Mouse (Mus musculus) spleen, adult 2 months (tissue): ENCODE results near the gene Notch4.

Experiments
- CTCF ChIP-seq: fragments of 200-500 bp; IDR thresholded peaks from 2 replicates; pipeline ENCODE4 v1.5.1; 2011; ENCODE audit warnings: mild to moderate bottlenecking, inconsistent platforms; ENCODE audit not compliant: insufficient read depth, insufficient read length, insufficient replicate concordance; ENCODE audit errors: extremely low read depth
- POLR2A ChIP-seq: fragments of 200-500 bp; IDR thresholded peaks from 2 replicates; pipeline ENCODE4 v1.6.1; 2011; ENCODE audit warnings: low read depth, low read length, inconsistent platforms

- no peak for TF ChIP-seq CTCF
- no peak for TF ChIP-seq POLR2A
Measured at GRCm38 (mm10) chr17:34556406-34556805, 7.7 kb upstream of the Notch4 start.
